Mouse (Mus musculus) G1E-ER4 (cell line): Measurements from ENCODE around the gene Frs3. TPM values are rescaled to one million over a fixed set of nuclear protein-coding genes. Genes with fewer than 3 reads are reported as not detected.

Source experiments
- GATA1 ChIP-seq: IDR thresholded peaks from one replicate; pipeline ENCODE4 v1.8.0; 2012; ENCODE audit warnings: low read length, inconsistent platforms
- polyA plus RNA-seq: library from polyadenylated mRNA; stranded (reverse); fragments of >175 nt; gene quantifications from 2 replicates; pipeline ENCODE4 v1.2.3, GENCODE M21; 2012

Frs3 gene
- polyA plus RNA-seq, 1 experiment: 4.1 TPM

- no peak for TF ChIP-seq GATA1
These were observed 6.0 kb upstream of the Frs3 start for GRCm38 (mm10) chr17:47682836-47683235.

GRCm38 (mm10) chr17:47687409-47688343 is 1.2 kb upstream of the Frs3 start:
- no peak for TF ChIP-seq GATA1

GRCm38 (mm10) chr17:47688344-47688607 is 554 bp upstream of the Frs3 start, which contains the start of gene Tomm6:
Tomm6 (minus strand) TSS chr17:47688386.
- no peak for TF ChIP-seq GATA1

GRCm38 (mm10) chr17:47689894-47690293 is 1.1 kb downstream of the Frs3 start:
- TF ChIP-seq GATA1: no peak

GRCm38 (mm10) chr17:47691650-47692049 is 2.8 kb downstream of the Frs3 start:
- no peak for TF ChIP-seq GATA1

- no peak for TF ChIP-seq GATA1
These were observed 5.0 kb downstream of the Frs3 start for GRCm38 (mm10) chr17:47693671-47694441.

GRCm38 (mm10) chr17:47694442-47694502 is 5.4 kb downstream of the Frs3 start, which contains the start of gene Gm21981:
Gm21981 (minus strand) TSS chr17:47694455.
- TF ChIP-seq GATA1: no peak

- no peak for TF ChIP-seq GATA1
These were observed 5.9 kb downstream of the Frs3 start, which contains the start of gene Prickle4 for GRCm38 (mm10) chr17:47694503-47695336. Prickle4 (minus strand) TSS chr17:47694736.

GRCm38 (mm10) chr17:47695337-47695710 is 6.5 kb downstream of the Frs3 start:
- no peak for TF ChIP-seq GATA1

GRCm38 (mm10) chr17:47698156-47698555 is 9.3 kb downstream of the Frs3 start:
- TF ChIP-seq GATA1: no peak

- TF ChIP-seq GATA1: no peak
These were observed 10.2 kb downstream of the Frs3 start for GRCm38 (mm10) chr17:47699055-47699454.

GRCm38 (mm10) chr17:47701793-47702192 is 13.0 kb downstream of the Frs3 start:
- no peak for TF ChIP-seq GATA1

GRCm38 (mm10) chr17:47702548-47703345 is 13.9 kb downstream of the Frs3 start:
- no peak for TF ChIP-seq GATA1

- no peak for TF ChIP-seq GATA1
These were observed 14.7 kb downstream of the Frs3 start for GRCm38 (mm10) chr17:47703556-47703955.

- no peak for TF ChIP-seq GATA1
These were observed 15.9 kb downstream of the Frs3 start for GRCm38 (mm10) chr17:47704692-47705091.
